Mouse (Mus musculus) embryonic facial prominence, embryonic 15.5 days (tissue): ENCODE results near the gene Slc38a11. TPM values are rescaled to one million over a fixed set of nuclear protein-coding genes. Genes with fewer than 3 reads are reported as not detected.

Experiments
- ATAC-seq: fragments of 200-750 bp; cut with Nextera tagmentation; 2 replicates; pipeline ENCODE4 v1.8.0; 2017; ENCODE audit warnings: low read depth, moderate TSS enrichment; ENCODE audit not compliant: insufficient number of reproducible peaks, low FRiP score, low TSS enrichment
- H3K27ac ChIP-seq: fragments of 300-500 bp; sonication (generic); replicated peaks from 2 replicates; pipeline ENCODE4 v1.5.1; 2015; ENCODE audit warnings: mild to moderate bottlenecking, inconsistent platforms
- H3K27me3 ChIP-seq: fragments of 300-500 bp; sonication (generic); 2 replicates; pipeline ENCODE4 v1.6.1; 2015; ENCODE audit warnings: inconsistent platforms
- H3K36me3 ChIP-seq: fragments of 300-500 bp; sonication (generic); 2 replicates; pipeline ENCODE4 v1.6.1; 2015; ENCODE audit warnings: mild to moderate bottlenecking, inconsistent platforms
- H3K4me1 ChIP-seq: fragments of 300-500 bp; sonication (generic); 2 replicates; pipeline ENCODE4 v1.6.1; 2015; ENCODE audit warnings: inconsistent platforms
- H3K4me2 ChIP-seq: fragments of 300-500 bp; sonication (generic); replicated peaks from 2 replicates; pipeline ENCODE4 v1.6.1; 2015; ENCODE audit warnings: mild to moderate bottlenecking, inconsistent platforms
- H3K4me3 ChIP-seq: fragments of 300-500 bp; sonication (generic); replicated peaks from 2 replicates; pipeline ENCODE4 v1.5.1; 2015; ENCODE audit warnings: mild to moderate bottlenecking, inconsistent platforms
- H3K9ac ChIP-seq: fragments of 300-500 bp; sonication (generic); 2 replicates; pipeline ENCODE4 v1.6.1; 2015; ENCODE audit warnings: inconsistent platforms
- H3K9me3 ChIP-seq: fragments of 300-500 bp; sonication (generic); replicated peaks from 2 replicates; pipeline ENCODE4 v1.6.1; 2016; ENCODE audit warnings: inconsistent platforms
- WGBS: fragments of 180-500 bp; shearing (Covaris S2); methylation state at CpG from one replicate; pipeline ENCODE4 v1.1.7; 2015; 5-methylcytosine and 5-hydroxymethylcytosine counted together
- polyA plus RNA-seq: library from polyadenylated mRNA; unstranded; fragments of >200 nt; fragmentation: Nextera tagmentation; extraction: Ambion mirVana; gene quantifications from 2 replicates; pipeline ENCODE4 v1.2.1, GENCODE M21; 2015

The Slc38a11 gene
- polyA plus RNA-seq, 1 experiment from 2014 or later: 0.13 TPM

DNA sequence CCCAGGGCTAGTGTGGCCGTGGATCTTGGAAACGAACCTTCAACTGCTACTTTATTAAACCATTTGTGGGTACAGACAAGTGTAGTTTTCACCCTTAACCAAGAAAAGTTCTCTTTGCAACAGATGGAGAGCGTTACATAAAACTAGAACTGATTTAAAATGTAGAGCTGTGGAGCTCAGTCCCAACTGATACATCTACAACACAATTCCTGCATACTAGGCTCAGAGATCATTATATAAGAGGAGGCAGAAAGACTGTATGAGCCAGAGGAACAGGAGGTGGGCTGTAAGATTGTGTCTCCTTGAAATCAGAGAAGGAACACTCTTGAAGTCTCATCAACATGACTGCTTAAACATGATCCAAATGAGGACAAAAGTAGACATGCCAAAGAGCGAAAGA is 9.2 kb upstream of the Slc38a11 start:
- H3K9ac ChIP-seq: no peak overlapping the region
- H3K27ac ChIP-seq: no peak overlapping the region
- H3K36me3 ChIP-seq: no peaks in the 10 kb centered on the region
- H3K27me3 ChIP-seq: no peaks in the 10 kb centered on the region
- H3K4me2 ChIP-seq: no peak overlapping the region
- no peak for ATAC-seq
- 82% methylated on average over 4 of the region's 4 CpGs for WGBS
- no peaks in the 10 kb centered on the region for H3K9me3 ChIP-seq
- no peak overlapping the region for H3K4me3 ChIP-seq
- no peaks in the 10 kb centered on the region for H3K4me1 ChIP-seq

DNA sequence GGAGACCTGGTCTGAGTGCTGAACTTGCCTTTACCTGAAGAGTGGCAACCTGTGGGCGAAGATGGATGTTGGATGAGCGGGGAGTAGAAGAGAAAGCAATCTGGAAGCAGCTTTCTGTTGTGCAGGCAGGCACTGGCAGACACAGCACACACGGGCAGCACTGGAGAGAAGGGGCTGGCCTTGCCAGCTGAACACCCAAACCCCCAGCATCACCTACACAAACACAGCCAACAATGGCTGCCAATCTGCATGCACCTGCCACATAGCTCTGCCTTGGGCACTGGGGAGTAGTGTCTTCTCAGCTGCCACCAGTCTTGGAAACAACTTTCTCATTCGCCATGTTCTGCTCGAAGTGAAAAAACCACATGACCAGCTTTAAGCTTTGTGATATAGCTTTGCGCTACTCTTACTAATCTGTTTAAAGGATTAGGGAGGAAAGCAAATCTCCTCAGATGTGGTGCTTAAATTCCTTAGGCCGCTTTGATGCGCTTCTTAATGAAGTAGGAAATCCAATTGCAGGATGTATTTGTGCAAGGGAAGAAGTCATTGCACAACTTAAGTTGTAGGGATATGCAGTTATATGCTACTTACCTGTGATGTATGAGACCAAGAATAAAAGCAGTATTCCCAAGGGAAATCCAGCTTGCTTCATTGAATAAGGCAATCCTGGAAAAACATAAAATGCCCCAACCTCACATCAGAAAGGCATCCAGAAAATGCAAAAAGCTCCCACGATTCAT is 2.9 kb downstream of the Slc38a11 start:
- 69% methylated on average over 9 of the region's 9 CpGs for WGBS
- H3K4me1 ChIP-seq: no peaks in the 10 kb centered on the region
- H3K4me3 ChIP-seq: no peak overlapping the region
- H3K9me3 ChIP-seq: no peaks in the 10 kb centered on the region
- no peak overlapping the region for H3K9ac ChIP-seq
- H3K27me3 ChIP-seq: peaks cover 4% of the 10 kb centered on the region; the same call in 1 of the 2 replicates
- ATAC-seq: no peak
- H3K36me3 ChIP-seq: no peaks in the 10 kb centered on the region
- no peak overlapping the region for H3K27ac ChIP-seq
- H3K4me2 ChIP-seq: no peak overlapping the region

DNA sequence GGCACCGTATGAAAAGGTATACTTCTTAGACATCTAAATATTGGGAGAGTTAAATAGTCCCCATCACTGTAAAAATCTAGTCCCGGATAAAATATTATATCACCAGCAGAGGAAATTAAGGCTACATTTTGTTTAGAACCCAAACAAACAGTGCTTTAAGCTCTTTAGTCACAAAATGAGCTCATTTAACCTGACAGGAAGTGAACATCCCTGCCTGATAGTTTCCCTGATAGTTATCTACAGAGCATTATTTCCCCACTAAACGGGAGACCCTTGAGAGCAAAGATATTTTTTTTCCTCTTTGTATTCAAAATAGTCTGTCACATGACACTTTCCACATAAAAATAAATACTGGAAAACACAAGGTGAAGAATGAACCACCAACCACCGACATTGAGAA is 16.5 kb downstream of the Slc38a11 start:
- H3K27ac ChIP-seq: no peak overlapping the region

DNA sequence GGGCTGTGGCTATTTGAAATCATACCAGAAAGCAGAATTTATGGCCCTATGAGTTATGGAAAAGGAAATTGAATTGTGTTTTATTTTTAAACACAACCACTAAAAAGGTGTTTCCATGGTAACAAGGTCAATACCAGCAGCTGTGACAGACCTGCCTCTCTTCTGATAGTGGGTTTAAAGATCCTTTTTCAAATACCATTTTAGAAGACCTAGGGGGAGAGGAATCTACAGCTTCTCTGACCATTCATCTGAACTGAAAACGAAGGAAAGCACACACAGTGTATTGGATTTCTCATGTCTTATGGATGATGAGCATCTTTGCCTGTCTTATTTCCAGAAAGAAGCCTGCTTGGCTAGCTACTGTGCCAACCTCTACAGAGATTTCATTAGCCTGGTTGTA is 16.9 kb downstream of the Slc38a11 start:
- H3K36me3 ChIP-seq: no peaks in the 10 kb centered on the region
- H3K4me3 ChIP-seq: no peak overlapping the region
- WGBS: 73% methylated on average over 1 of the region's 1 CpGs
- no peak overlapping the region for H3K9ac ChIP-seq
- H3K27me3 ChIP-seq: no peaks in the 10 kb centered on the region
- no peaks in the 10 kb centered on the region for H3K9me3 ChIP-seq
- no peak for ATAC-seq
- H3K4me2 ChIP-seq: no peak overlapping the region
- no peak overlapping the region for H3K27ac ChIP-seq
- no peaks in the 10 kb centered on the region for H3K4me1 ChIP-seq

More for the DNA sequence above, 16.5 kb downstream of the Slc38a11 start:
- ATAC-seq: no peak
- Histone ChIP-seq H3K36me3 (no peaks in the 10 kb centered on the region), H3K4me1 (no peaks in the 10 kb centered on the region), H3K9ac (no peak overlapping the region), H3K27me3 (no peaks in the 10 kb centered on the region), H3K4me3 (no peak overlapping the region), H3K4me2 (no peak overlapping the region), H3K9me3 (no peaks in the 10 kb centered on the region)
- 50% methylated on average over 4 of the region's 4 CpGs for WGBS

DNA sequence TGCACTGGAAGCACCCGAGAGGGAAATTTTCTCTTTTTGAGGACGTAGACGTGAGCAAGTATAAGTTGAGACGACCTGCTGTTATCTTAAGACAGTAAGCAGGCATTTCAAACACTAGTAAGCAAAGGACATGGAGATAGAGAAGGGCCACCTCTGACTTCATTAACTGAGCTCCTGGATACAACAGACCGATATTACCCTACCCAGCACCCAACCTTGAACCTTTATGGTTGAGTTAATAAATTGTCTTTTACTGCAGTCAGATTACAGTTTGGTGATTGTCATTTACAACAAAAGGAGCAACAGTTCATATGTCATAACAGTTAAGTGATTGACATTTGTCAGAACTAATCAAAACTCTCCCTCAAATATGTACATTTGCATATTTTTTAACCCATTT is 17.8 kb downstream of the Slc38a11 start:
- no peak overlapping the region for H3K9ac ChIP-seq
- H3K4me3 ChIP-seq: no peak overlapping the region
- WGBS: 86% methylated on average over 5 of the region's 5 CpGs
- no peak overlapping the region for H3K4me2 ChIP-seq
- ATAC-seq: no peak
- no peaks in the 10 kb centered on the region for H3K9me3 ChIP-seq
- H3K36me3 ChIP-seq: no peaks in the 10 kb centered on the region
- H3K4me1 ChIP-seq: no peaks in the 10 kb centered on the region
- H3K27ac ChIP-seq: no peak overlapping the region
- no peaks in the 10 kb centered on the region for H3K27me3 ChIP-seq

DNA sequence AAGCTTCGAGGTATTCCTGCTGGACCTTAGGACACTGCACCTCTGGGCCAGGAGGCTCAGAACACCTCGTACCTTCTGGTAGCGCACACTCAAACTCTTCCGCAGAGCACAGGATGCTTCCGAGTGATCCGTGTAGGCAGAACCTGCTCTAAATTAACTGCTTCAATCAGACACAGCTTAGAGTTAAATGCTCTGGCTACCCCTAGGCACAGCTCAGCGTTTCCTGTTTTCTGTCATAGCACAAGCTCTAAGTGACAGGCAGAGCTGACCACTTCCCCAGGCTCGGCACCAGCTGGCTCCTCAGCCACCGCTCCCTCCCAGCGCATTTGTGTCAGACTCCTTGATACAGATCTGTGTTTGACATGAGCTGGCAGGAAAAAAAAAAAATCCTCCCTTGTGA is 21.8 kb downstream of the Slc38a11 start:
- no peaks in the 10 kb centered on the region for H3K9me3 ChIP-seq
- no peak overlapping the region for H3K9ac ChIP-seq
- H3K4me2 ChIP-seq: no peak overlapping the region
- H3K27ac ChIP-seq: no peak overlapping the region
- no peak for ATAC-seq
- H3K4me3 ChIP-seq: no peak overlapping the region
- WGBS: 17% methylated on average over 10 of the region's 10 CpGs
- no peaks in the 10 kb centered on the region for H3K36me3 ChIP-seq
- H3K4me1 ChIP-seq: no peaks in the 10 kb centered on the region
- no peaks in the 10 kb centered on the region for H3K27me3 ChIP-seq

DNA sequence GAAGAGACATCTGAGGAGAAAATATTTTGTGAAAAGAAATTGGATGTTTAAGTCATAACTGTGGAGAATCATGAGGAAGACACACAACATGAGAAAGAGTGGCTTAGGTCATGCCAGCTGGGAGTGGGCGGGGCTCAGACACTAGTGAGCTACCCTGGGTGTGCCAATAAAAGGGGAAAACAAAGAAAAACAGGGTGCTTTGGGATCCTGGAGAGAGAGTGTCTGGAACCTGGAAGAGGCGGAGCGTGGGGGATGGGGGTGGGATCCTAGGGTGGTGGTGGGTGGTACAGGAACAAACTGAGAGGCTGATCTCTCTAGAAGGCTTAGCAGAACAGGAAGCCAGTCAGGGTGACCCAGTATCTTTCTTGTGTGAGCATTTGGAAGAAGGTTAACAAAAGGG is 23.0 kb downstream of the Slc38a11 start:
- Histone ChIP-seq H3K27ac (no peak overlapping the region), H3K9ac (no peak overlapping the region), H3K4me2 (no peak overlapping the region), H3K4me3 (no peak overlapping the region), H3K9me3 (no peaks in the 10 kb centered on the region), H3K36me3 (no peaks in the 10 kb centered on the region), H3K4me1 (no peaks in the 10 kb centered on the region), H3K27me3 (no peaks in the 10 kb centered on the region)
- ATAC-seq: no peak
- 76% methylated on average over 3 of the region's 3 CpGs for WGBS

DNA sequence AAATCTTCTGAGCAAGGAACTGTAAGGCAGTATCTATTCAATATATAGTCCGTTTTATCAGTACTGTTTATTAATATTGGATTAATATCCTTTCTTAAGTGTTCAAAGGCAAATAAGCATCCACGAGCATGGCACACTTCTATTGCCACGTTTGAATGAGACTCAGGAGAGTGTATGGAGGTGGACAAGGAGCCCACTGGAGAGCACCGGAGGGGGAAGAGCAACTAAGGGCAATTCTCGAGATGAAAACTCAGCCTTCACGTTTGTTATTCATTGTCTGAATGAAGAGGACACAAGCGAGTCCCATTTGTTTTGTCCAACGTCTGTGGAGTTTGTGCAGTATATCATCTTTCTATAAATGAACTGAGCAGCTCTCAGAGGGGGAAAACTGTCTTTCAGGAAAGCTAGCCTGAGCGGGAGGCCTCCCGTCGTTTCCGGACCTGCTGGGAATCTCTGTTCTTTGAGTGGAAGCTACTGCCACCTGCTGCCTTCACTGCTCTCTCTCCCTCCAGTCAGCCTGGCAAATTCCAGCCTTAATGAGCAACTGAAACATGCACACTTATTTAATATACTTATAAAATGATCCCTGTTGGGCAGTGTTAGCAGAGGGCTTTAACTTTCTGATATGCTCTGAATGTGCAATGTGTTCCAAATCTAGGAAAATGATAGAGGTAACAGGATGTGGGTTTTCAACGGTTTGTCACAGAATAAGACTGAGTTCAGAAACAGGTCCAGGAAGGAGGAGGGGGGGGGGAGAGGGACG is 26.3 kb downstream of the Slc38a11 start:
- no peaks in the 10 kb centered on the region for H3K4me1 ChIP-seq
- H3K27me3 ChIP-seq: no peaks in the 10 kb centered on the region
- no peak overlapping the region for H3K4me2 ChIP-seq
- no peak overlapping the region for H3K4me3 ChIP-seq
- no peaks in the 10 kb centered on the region for H3K36me3 ChIP-seq
- ATAC-seq: no peak
- WGBS: 19% methylated on average over 14 of the region's 14 CpGs
- no peaks in the 10 kb centered on the region for H3K9me3 ChIP-seq
- no peak overlapping the region for H3K9ac ChIP-seq
- no peak overlapping the region for H3K27ac ChIP-seq

DNA sequence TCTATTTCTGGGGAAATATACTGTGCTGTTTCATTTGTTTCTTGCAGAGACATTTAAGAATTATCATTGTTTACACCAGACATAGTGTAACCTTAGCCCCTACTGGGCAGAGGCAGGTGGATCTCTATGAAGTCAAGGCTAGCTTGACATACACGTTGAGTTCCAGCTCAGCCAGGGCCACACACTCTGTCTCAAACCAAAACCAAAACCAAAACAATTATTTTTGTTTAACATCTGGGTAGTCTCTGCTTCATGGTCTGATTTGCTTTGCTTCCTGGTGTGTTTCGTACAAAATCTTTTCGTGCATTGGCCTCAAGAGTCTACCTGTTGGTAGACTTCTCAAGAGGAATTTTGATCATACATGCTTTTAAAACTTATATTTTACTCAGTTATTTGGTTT is 27.2 kb downstream of the Slc38a11 start:
- H3K27me3 ChIP-seq: no peaks in the 10 kb centered on the region
- H3K9ac ChIP-seq: no peak overlapping the region
- no peaks in the 10 kb centered on the region for H3K36me3 ChIP-seq
- no peak overlapping the region for H3K27ac ChIP-seq
- H3K4me2 ChIP-seq: no peak overlapping the region
- H3K4me3 ChIP-seq: no peak overlapping the region
- no peak for ATAC-seq
- 75% methylated on average over 3 of the region's 3 CpGs for WGBS
- H3K4me1 ChIP-seq: no peaks in the 10 kb centered on the region
- H3K9me3 ChIP-seq: no peaks in the 10 kb centered on the region

DNA sequence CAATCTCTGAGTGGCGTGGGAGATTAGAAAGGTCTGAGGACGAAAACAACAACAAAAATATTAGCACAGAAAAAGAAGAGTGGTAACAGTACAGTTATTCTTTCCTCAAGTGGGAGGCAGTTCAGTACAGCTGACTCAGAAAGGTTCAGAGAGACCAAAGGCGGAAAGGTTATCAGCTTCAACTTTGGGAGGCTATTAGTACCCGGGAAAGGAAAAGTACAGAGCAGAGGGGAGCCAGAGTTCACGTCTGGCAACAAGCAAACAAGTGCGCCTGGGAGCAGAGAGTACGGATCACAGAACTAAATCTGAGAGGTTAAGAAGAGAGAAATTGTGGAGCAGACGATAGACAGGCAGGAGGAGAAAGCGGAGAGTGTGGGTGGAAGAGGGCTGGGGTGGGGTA is 29.7 kb downstream of the Slc38a11 start:
- Histone ChIP-seq H3K9me3 (no peaks in the 10 kb centered on the region), H3K9ac (no peak overlapping the region), H3K4me2 (no peak overlapping the region), H3K4me3 (no peak overlapping the region), H3K27ac (no peak overlapping the region), H3K4me1 (no peaks in the 10 kb centered on the region), H3K36me3 (no peaks in the 10 kb centered on the region), H3K27me3 (no peaks in the 10 kb centered on the region)
- WGBS: 68% methylated on average over 9 of the region's 9 CpGs
- no peak for ATAC-seq

DNA sequence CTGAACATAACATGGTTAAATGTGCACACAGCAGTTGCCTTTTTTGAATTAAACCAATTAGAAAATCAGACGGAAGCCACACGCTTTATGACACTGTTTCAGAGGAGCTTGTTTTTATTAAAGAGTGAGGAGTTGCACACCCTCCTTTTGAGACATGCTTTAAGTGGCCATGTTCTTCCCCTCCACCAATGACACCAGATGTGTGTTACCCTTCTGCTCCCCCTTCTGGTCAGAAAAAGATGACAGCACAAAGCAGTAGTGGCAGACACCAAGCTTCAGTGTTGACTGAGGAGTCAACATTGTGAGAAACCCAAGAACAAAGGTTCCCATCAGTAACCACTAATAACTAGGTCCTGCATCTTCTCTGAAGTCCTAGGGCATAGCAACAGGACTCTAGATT is 32.5 kb downstream of the Slc38a11 start:
- Histone ChIP-seq H3K36me3 (no peaks in the 10 kb centered on the region), H3K4me2 (no peak overlapping the region), H3K4me1 (no peaks in the 10 kb centered on the region), H3K9me3 (no peaks in the 10 kb centered on the region), H3K4me3 (no peak overlapping the region), H3K27ac (no peak overlapping the region), H3K9ac (no peak overlapping the region), H3K27me3 (no peaks in the 10 kb centered on the region)
- 48% methylated on average over 2 of the region's 2 CpGs for WGBS
- ATAC-seq: no peak
